Mouse (Mus musculus): ENCODE data around the gene Fgg. TPM values are rescaled to one million over a fixed set of nuclear protein-coding genes. Genes with fewer than 3 reads are reported as not detected.

The Fgg gene
- total RNA-seq, 2 experiments from 2014 or later = not detected

Other genes starting within 250 kb of the Fgg start
- under 1 TPM; 0.35 to 0.43 TPM for gene Rbm46, start 131.2 kb upstream of the Fgg start, total RNA-seq (2021)
- under 1 TPM in 1 of 2 experiments, not detected in 1; 0.16 TPM for gene Lrat, start 103.8 kb upstream of the Fgg start, total RNA-seq (2021)
- gene Fga, start 18.4 kb downstream of the Fgg start, total RNA-seq (2021) = not detected
- gene Fgb, start 42.1 kb downstream of the Fgg start, total RNA-seq (2021) = not detected
- 10 to 100 TPM; 39.4 to 39.7 TPM for gene Plrg1, start 47.8 kb downstream of the Fgg start, total RNA-seq (2021)
- gene Dchs2, start 120.2 kb downstream of the Fgg start, total RNA-seq (2021) = 1 to 10 TPM; 2.0 to 4.5 TPM